Mouse (Mus musculus) megakaryocyte, embryonic 14.5 days (primary cell): Measurements from ENCODE around the gene Vipas39.

ENCODE experiments used
- FLI1 ChIP-seq: IDR thresholded peaks from 2 replicates; pipeline ENCODE4 v1.6.1; 2012; ENCODE audit warnings: low read length, inconsistent platforms, mixed read lengths
- GATA1 ChIP-seq: IDR thresholded peaks from 3 replicates; pipeline ENCODE4 v1.6.1; 2012; ENCODE audit warnings: mixed read lengths, low read length, inconsistent platforms, borderline replicate concordance

- TF ChIP-seq GATA1 (no peak), FLI1 (no peak)
Observed at GRCm38 (mm10) chr12:87250161-87250560, 15.9 kb downstream of the Vipas39 start.
